In the genomic region with DNA sequence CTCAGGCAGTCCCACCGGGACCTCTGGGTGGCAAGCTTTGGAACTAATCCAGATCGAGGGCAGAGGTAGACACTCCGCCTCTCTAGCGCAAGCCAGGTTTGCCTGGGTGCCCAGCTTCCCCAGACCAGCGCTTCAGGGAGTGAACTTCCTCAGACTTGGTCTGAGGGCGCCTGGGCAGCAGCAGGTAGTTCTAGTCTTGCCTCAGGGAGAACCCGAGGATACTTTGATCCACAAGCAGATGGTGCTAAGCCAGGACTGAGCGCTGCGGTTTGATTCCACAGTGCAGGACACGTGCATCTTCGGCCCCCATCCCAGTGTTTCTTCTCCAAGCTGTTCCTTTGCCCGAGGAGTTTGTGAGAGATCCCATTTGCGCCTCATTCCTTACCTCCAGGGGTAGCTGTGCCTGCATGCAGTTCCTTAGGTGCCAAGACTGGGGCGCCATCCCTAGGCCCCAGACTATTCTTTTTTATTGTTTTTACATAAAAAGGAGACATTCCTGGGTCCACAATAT, we compare ENCODE assay signal across 12 mouse cellular contexts.
A peak's percentile ranks its signal among the peaks of the same experiment; 100 is the strongest.
DNase-seq lines count a peak whose midpoint lies in the region; ATAC-seq and TF ChIP-seq lines count a peak whose summit lies in the region.
"Had no signal": no experiment of that assay in that cellular context is flagged by ENCODE, and none has a peak within 500 bp of the region (broad histone marks: within the 10 kb centered on the region; RNA-seq: fewer than 3 reads in every experiment).

No protein-coding gene starts in this region.

- H3K36me3 ChIP-seq in forebrain, embryonic 11.5 days (ENCODE audit: control insufficient read depth, insufficient read depth, low read length), result no peaks in the 10 kb centered on the region
- no peaks in the 10 kb centered on the region for H3K36me3 ChIP-seq in neural tube, embryonic 13.5 days
- H3K36me3 ChIP-seq: lung, embryonic 15.5 days had no signal

- intact Hi-C loops in left cerebral cortex, adult 2 months (cut with DNase I), result loop anchor here (10.0 kb wide), 1 partner anchor 225 kb away; no protein-coding TSS in a partner anchor

- peaks cover 7% of the 10 kb centered on the region; the same call in 1 of the 2 replicates for H3K4me1 ChIP-seq in forebrain, embryonic 11.5 days (replicated peaks; ENCODE audit: control insufficient read depth, insufficient read depth, low read length)
- H3K4me1 ChIP-seq in neural tube, embryonic 13.5 days (replicated peaks), result peaks cover 24% of the 10 kb centered on the region

- TF ChIP-seq CTCF in left cerebral cortex, adult 2 months (IDR thresholded peaks at IDR 0.05), result peak; percentile 52

- ATAC-seq in forebrain, embryonic 11.5 days (replicated peaks; ENCODE audit: low FRiP score), result no peak
- no peak for ATAC-seq in neural tube, embryonic 13.5 days (ENCODE audit: low read depth)
- no peak for ATAC-seq in monocyte, adult 5-6 weeks (replicated peaks; ENCODE audit: insufficient number of reproducible peaks, low FRiP score, low TSS enrichment, poor library complexity, severe bottlenecking)
- ATAC-seq: activated CD4-positive, CD25-positive, alpha-beta regulatory T cell, adult 4 months had no signal

- H3K27ac ChIP-seq in forebrain, embryonic 11.5 days (ENCODE audit: low read depth, low read length), result no peak overlapping the region
- H3K27ac ChIP-seq in left cerebral cortex, adult 2 months, result peak overlapping the region; percentile 90
- H3K27ac ChIP-seq in neural tube, embryonic 13.5 days (replicated peaks), result no peak overlapping the region
- H3K27ac ChIP-seq: lung, embryonic 15.5 days had no signal

- peak overlapping the region; percentile 94 for H3K4me2 ChIP-seq in forebrain, embryonic 11.5 days (ENCODE audit: low read depth, low read length, severe bottlenecking)
- H3K4me2 ChIP-seq in neural tube, embryonic 13.5 days, result peak overlapping the region; percentile 95

- H3K4me3 ChIP-seq in forebrain, embryonic 11.5 days (ENCODE audit: low read depth, low read length), result peak overlapping the region; percentile 46
- peak overlapping the region; percentile 75 for H3K4me3 ChIP-seq in left cerebral cortex, adult 2 months
- peak overlapping the region; percentile 52 for H3K4me3 ChIP-seq in neural tube, embryonic 13.5 days

- no peak overlapping the region for H3K9ac ChIP-seq in forebrain, embryonic 11.5 days (ENCODE audit: low read length)
- H3K9ac ChIP-seq in neural tube, embryonic 13.5 days, result peak overlapping the region; percentile 72
- H3K9ac ChIP-seq: lung, embryonic 15.5 days had no signal

- H3K27me3 ChIP-seq in forebrain, embryonic 11.5 days (ENCODE audit: control insufficient read depth, insufficient read depth, low read length), result peaks cover 35% of the 10 kb centered on the region
- H3K27me3 ChIP-seq in neural tube, embryonic 13.5 days, result peaks cover 69% of the 10 kb centered on the region

- 5% methylated on average over 14 of the region's 14 CpGs for WGBS in forebrain, embryonic 11.5 days
- 7% methylated on average over 14 of the region's 14 CpGs for WGBS in neural tube, embryonic 13.5 days

- H3K9me3 ChIP-seq in forebrain, embryonic 11.5 days (ENCODE audit: control insufficient read depth, low read length), result no peaks in the 10 kb centered on the region
- H3K9me3 ChIP-seq in neural tube, embryonic 13.5 days, result no peaks in the 10 kb centered on the region
- H3K9me3 ChIP-seq: lung, embryonic 15.5 days had no signal

- DNase-seq in cerebellum, postnatal 10 days, result peak; percentile 53 to 57
- peak; percentile 57 for DNase-seq in forebrain, embryonic 11.5 days (ENCODE audit: low spot score)
- peak; percentile 35 to 46 for DNase-seq in left cerebral cortex, adult 2 months (ENCODE audit: extremely low spot score in 1 of 2, low spot score in 2 of 2)
- no peak for DNase-seq in ovary, postnatal 36 days (ENCODE audit: low spot score)
- DNase-seq in adrenal gland, postnatal 4 days (ENCODE audit: low spot score in 2 of 2), result no peak
- no peak for DNase-seq in kidney, postnatal 10 days
- DNase-seq: gastrocnemius, postnatal 25 days; thymus, postnatal 25 days had no signal

Comparison
In these comparisons a context has a peak if more than half of its experiments do, and no peak if none do; other contexts are left out.
1. DNase-seq: peak in cerebellum, postnatal 10 days (2 of 2), forebrain, embryonic 11.5 days (single experiment) and left cerebral cortex, adult 2 months (2 of 2); none in ovary, postnatal 36 days (single experiment), adrenal gland, postnatal 4 days (0 of 2) and kidney, postnatal 10 days (single experiment).
2. Peak in every context shown above with its lines, with median percentiles within 50 percentile points of each other: H3K4me3 ChIP-seq.